Mouse (Mus musculus) embryonic stem cell, embryonic (primary cell): ENCODE results near the gene Mfsd11.
"Not testable (repeated sequence)": the region's sequence is repeated elsewhere in the genome, so short reads cannot be mapped to it uniquely, and the experiment has no call there.

Source experiments
- CTCF ChIA-PET, 4 experiments: fragments of 300-600 bp in 2 of 4; fragments of 350-600 bp in 2 of 4; sonication (Branson Sonifier 250); formaldehyde crosslinking; loops; one replicate each; lab custom pipeline; 2022; ENCODE audit warnings: inconsistent platforms in 2 of 4; lab: Charles Lee
- POLR2A ChIA-PET, 4 experiments: fragments of 300-600 bp in 2 of 4; fragments of 350-600 bp in 2 of 4; sonication (Branson Sonifier 250); formaldehyde crosslinking; loops; one replicate each; lab custom pipeline; 2022; ENCODE audit warnings: antibody characterized with exemption in 4 of 4, inconsistent platforms in 1 of 4; lab: Charles Lee

Gene Mfsd11

DNA sequence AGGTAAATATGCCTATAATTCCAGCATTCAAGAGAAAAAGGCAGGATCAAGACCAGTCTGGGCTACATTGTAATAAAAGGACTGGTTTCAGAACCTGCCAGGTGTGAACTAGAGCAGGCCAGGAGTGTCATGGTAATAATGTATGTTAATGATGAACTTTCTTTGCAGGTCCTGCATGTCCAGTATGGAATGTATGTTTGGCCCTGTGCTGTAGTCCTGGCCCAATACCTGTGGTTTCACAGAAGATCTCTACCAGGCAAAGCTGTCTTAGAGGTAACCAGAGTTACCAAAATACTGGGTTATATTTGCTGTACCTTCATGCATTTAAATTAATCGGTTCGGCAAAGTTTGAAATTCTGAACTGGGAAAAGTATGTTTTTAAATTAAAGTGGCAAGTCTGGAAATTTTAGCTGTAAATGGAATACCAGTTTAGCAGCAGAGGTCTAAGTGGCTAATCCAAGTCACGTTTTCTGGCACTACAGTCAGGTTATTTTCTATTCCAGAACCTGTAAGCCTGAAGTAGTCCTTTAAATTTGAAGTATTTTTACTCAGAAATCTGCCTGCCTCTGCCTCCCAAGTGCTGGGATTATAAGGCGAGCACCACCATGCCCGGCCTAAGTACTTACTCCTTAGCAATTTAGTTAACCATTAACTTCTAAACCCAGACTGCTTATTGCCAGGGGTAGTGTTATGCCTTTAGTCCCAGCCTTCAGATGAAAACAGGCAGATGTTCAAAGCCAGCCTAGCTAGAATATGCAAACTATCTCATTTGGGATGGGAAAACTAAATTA lies 4.0 kb upstream of the Mfsd11 start:
- POLR2A ChIA-PET: interaction anchor here (0.6 to 17.9 kb wide), 26 partner anchors 9 to 763 kb away, joined by 3 to 286 read pairs (median 3); partner anchors contain the start of genes Exoc7 (in 1 of the 4), Jmjd6 (in 1 of the 4) and Mettl23 (in 1 of the 4)

DNA sequence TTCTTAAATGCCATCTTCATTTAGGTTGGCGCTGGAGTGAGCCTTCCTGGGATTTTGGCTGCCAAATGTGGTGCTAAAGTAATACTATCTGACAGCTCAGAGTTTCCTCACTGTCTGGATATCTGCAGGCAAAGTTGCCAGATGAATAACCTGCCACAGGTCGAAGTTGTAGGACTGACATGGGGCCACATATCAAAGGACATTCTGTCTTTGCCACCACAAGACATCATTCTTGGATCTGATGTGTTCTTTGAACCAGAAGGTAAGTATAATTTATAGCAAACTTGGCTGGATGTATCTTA lies 3.4 kb upstream of the Mfsd11 start:
- POLR2A ChIA-PET: interaction anchor here (0.6 to 17.9 kb wide), 14 partner anchors 10 to 762 kb away, joined by 3 to 286 read pairs (median 3); partner anchors contain the start of genes Exoc7 (in 1 of the 4), Jmjd6 (in 1 of the 4) and Mettl23 (in 1 of the 4)
- CTCF ChIA-PET: not testable (repeated sequence)

More for the DNA sequence above, 4.0 kb upstream of the Mfsd11 start:
- CTCF ChIA-PET: no interaction called here

DNA sequence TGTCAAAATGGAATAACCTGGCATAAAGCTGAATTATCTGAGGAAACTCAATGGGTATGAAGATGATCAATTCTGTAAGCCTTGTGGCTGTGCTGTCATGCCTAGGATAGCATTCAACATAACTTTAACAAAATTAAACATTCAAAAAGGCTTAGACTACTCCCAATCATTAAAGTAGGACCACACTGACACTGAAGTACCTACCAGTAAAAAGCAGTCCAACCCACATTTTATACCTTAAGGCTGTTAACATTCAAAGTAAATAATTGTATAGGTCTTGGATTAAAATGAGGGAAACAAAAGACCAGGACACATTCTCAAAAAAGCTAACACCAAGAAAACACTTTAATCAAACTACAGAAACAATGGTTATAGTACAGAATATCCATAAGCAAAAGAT lies 2.7 kb upstream of the Mfsd11 start:
- ChIA-PET CTCF (no interaction called here), POLR2A (interaction anchor here in 3 of 4 experiments (0.5 to 17.9 kb wide), 8 partner anchors 11 to 176 kb away, joined by 3 to 286 read pairs (median 5); partner anchors contain the start of genes Jmjd6 (in 1 of the 3) and Mettl23 (in 1 of the 3))

DNA sequence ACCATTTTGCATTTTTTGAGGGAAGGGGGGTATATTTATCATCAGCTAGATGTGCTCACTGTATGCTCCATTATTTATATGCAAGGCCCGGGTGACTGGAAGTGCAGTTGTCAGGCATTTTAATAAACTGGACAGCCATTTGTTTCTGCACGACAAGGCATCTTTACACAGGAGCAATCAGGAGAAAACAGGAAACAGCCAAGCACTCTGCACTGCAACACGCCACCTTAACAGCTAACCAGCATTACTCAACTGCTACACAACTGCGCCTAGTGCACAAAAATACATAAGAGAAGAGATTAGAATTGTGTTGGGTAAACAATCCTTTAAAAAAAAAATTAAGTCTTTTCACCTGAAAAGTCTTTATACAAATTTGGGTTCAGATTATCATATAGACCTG lies 2.2 kb upstream of the Mfsd11 start:
- ChIA-PET CTCF (no interaction called here), POLR2A (interaction anchor here in 3 of 4 experiments (1.1 to 17.9 kb wide), 6 partner anchors 12 to 176 kb away, joined by 4 to 286 read pairs (median 110); partner anchors contain the start of genes Jmjd6 (in 1 of the 3) and Mettl23 (in 1 of the 3))

DNA sequence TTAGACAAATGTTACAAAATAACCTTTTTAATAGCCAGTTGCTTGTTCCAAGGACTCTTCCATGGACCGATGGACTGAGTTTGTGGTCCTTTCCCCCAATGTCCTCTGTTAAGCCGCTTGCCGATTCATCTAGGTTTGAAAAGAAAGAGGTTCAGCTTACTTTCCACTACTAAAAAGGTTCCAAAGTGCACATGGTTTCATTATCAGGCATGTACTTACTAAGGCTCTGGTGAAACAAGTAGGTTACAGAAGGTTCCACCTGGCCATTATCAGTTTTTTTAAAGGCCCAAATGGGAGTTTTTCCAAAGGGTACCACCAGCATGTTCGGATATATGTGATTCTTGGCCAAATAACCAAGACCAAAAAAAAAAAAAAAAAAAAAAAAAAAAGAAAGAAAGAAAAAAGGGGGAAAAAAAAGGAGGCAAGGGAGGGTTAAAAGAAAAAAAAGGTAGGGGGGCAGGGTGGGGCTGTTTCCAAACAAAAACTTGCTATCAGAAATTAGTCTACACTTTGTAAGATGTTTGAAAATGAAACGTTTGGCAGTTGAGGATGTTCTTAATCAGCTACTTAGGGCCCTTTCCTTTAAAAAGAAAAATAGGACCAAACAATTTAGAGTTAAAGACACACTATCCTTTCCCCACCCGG lies 1.3 kb upstream of the Mfsd11 start:
- POLR2A ChIA-PET: interaction anchor here (0.6 to 17.9 kb wide), 41 partner anchors 8 to 356 kb away, joined by 3 to 286 read pairs (median 6); partner anchors contain the start of genes Jmjd6 (in 4 of the 4), Mettl23 (in 4 of the 4) and Mxra7 (in 1 of the 4)
- CTCF ChIA-PET: interaction anchor here in 2 of 4 experiments (0.7 to 1.6 kb wide), 2 partner anchors 226 to 362 kb away, joined by 3 to 6 read pairs; no protein-coding TSS in a partner anchor

DNA sequence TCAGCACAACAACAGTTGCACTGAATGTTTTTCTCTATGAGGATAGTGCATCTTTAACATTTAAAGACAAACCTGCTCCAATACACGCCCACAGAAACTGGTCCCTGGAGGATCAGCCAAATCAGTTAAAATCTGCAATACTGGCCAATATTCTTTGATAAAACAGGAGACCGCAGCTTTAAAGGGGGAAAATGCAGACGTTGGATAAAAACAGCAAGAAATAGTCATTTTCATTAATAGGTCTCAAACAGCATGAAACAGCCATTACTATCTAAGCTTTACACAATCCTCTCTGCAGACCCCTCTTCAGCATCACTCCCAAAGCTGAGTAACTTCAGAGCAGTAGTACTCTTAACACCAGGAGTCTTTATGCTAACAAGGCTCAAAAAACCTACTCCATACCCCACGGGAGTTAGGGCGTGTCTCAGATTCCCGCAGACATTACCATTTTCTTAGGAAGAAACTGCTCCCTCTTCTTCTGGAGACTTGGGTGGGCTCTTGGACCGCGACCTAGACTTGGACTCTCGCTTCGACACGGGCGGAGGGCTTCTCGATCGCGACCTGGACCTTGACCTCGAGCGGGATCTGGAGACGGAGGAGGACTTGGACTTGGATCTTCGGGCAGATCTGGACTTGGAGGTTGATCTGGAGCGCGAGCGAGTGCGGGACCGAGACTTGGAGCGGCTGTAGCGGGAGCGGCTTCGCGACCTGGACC lies 507 bp upstream of the Mfsd11 start:
- POLR2A ChIA-PET: interaction anchor here (0.6 to 17.9 kb wide), 81 partner anchors 8 to 827 kb away, joined by 3 to 286 read pairs (median 5); partner anchors contain the start of genes Jmjd6 (in 4 of the 4), Mettl23 (in 4 of the 4), Aanat (in 3 of the 4) and Mxra7 (in 3 of the 4)
- CTCF ChIA-PET: interaction anchor here in 1 of 4 experiments (1.6 kb wide), 1 partner anchor 226 kb away, joined by 3 read pairs; no protein-coding TSS in a partner anchor

DNA sequence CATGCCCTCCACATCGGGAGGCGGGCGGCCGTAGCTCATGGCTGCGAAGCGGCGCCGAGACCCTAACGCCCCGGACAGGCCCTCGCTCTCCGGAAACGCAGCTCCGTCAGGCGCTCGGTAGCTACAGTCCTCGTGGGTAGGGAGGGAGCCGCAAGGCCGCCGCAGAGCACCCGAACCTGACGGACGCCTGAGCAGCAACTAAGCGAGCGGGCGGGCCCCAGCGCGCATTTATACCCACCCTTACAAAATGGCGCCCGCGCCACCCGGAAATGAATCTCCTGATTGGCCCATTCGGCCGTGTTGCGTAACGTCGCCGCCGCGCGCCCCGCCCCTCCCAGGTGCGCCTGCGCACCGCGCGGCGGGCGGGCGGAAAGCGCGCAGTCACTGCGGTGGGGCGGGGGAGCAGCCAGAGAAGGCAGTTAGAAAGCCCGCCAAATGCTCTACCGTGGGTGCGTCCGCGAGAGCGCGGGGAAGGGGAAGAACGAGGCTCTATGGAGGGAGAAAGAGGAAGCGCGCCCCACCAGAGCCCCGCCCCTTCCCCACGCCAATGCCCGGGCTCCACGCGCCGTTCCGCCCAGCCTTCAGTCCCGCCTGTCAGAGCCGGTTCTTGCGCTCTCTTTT lies 761 bp downstream of the Mfsd11 start, which contains the start of gene Srsf2:
Srsf2 (minus strand) TSS at position 204 of the 621 bp plus-strand sequence.
- ChIA-PET CTCF (interaction anchor here in 1 of 4 experiments (1.0 to 1.6 kb wide), 2 partner anchors 32 to 228 kb away, joined by 3 read pairs; no protein-coding TSS in a partner anchor), POLR2A (interaction anchor here (0.5 to 17.9 kb wide), 123 partner anchors 9 to 1116 kb away, joined by 3 to 286 read pairs (median 4); partner anchors contain the start of genes Jmjd6 (in 4 of the 4), Mettl23 (in 4 of the 4), Aanat (in 3 of the 4) and Mxra7 (in 3 of the 4))

DNA sequence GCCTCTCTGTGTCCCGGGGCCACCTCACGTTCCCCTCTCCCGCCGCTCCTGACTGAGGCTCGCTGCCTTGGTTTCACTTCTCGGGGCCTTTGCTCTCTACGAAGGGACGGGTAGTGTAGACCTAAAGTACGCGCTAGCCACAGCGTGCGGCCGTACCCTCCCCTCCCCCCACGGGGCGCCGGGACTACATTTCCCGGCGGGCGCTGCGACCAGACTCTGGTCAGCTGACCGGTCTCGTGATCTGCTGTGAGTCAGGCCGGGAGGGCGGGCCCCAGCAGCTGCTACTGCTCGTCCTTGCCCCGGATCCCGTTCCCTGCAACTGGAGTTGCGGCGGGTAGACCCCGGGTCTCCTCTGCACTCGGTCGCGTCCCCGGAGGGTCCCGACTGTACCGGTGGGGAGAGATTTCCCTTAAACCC lies 1.3 kb downstream of the Mfsd11 start:
- POLR2A ChIA-PET: interaction anchor here (0.5 to 17.9 kb wide), 50 partner anchors 8 to 441 kb away, joined by 3 to 286 read pairs (median 6); partner anchors contain the start of genes Jmjd6 (in 3 of the 4), Mettl23 (in 3 of the 4), Mxra7 (in 2 of the 4) and Aanat (in 1 of the 4)
- CTCF ChIA-PET: interaction anchor here in 1 of 4 experiments (1.0 kb wide), 1 partner anchor 32 kb away, joined by 3 read pairs; no protein-coding TSS in a partner anchor

DNA sequence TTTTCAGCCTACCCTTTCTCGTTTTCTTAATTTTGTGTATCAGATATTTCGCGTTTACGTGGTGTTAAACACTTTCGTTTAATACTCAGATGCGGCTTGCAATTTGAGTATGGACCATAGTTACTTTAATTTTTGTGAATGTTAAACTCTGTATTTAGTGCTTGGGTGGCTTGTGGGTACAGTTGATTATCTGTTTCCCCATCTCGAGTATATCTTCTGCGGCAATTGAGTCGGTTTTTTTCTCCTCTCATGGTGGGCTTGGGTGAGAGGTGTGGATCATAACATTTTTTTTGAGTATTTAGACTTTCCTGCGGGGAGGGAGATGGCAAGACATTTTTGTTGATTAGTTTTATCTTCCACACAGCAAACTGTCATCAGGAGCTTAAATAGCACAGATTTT lies 2.0 kb downstream of the Mfsd11 start:
- CTCF ChIA-PET: interaction anchor here in 1 of 4 experiments (0.6 to 1.0 kb wide), 2 partner anchors 31 to 1452 kb away, joined by 3 read pairs; no protein-coding TSS in a partner anchor
- POLR2A ChIA-PET: interaction anchor here (0.7 to 17.9 kb wide), 34 partner anchors 8 to 268 kb away, joined by 3 to 286 read pairs (median 9); partner anchors contain the start of genes Jmjd6 (in 3 of the 4), Mettl23 (in 3 of the 4), Mxra7 (in 2 of the 4) and Aanat (in 1 of the 4)

DNA sequence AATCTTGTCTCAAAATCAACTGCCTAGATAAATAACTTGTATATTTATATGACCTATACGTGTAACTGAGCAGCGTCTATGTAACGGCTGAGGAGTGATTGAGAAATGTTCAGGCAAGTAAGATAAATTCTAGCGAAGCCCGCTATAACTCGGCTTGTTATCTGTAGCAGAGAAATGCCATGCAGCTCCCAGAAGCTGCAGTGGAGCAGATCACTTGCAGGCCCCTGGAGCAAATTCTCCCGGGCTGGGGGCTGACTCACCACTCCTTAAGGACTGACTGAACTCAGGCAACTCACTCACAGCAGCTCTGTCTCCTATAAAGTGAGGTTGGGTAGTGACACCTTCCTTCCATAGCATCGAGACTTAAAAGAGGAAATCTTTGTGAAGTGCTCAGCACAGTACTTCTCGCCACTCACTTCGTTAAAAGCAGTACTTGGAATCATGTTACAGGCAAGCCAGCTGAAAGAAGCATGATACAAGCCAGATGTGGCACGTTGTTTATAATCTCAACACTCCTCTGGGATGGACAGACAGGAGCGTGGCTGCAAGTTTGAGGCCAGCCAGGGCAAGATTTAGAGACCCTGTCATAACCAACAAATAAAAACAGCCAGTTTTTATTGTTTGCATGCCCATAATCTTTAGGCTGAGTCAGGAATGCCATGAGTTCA lies 5.1 kb downstream of the Mfsd11 start:
- POLR2A ChIA-PET: interaction anchor here in 3 of 4 experiments (0.5 to 16.5 kb wide), 7 partner anchors 8 to 26 kb away, joined by 3 to 286 read pairs (median 3); partner anchors contain the start of genes Jmjd6 (in 1 of the 3) and Mettl23 (in 1 of the 3)
- CTCF ChIA-PET: no interaction called here

DNA sequence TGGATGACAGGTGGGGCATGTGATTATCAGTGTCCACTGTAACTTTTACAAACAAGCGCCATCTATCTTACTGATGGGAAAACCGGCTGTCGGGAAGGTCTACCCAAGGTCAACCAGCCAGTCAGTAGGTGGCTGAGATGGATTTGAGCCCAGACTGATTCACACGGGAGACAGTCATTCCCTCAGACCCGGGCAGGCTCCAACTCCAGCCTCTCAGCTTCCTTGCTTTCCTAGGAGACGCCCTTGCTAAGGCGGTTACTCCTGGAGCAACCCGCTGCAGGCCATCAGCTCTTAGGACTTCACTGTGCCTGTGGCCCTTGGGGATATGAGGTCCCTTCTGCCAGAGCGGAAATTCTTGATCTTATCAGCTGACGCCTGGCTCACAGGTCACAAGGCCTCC lies 12.2 kb downstream of the Mfsd11 start:
- ChIA-PET CTCF (interaction anchor here in 3 of 4 experiments (1.2 to 1.8 kb wide), 4 partner anchors 17 to 193 kb away, joined by 3 to 5 read pairs (median 4); no protein-coding TSS in a partner anchor), POLR2A (interaction anchor here (0.5 to 14.0 kb wide), 17 partner anchors 9 to 551 kb away, joined by 3 to 286 read pairs (median 5); partner anchors contain the start of genes Mfsd11 (in 3 of the 4), Srsf2 (in 3 of the 4), Jmjd6 (in 2 of the 4) and Mettl23 (in 2 of the 4))

DNA sequence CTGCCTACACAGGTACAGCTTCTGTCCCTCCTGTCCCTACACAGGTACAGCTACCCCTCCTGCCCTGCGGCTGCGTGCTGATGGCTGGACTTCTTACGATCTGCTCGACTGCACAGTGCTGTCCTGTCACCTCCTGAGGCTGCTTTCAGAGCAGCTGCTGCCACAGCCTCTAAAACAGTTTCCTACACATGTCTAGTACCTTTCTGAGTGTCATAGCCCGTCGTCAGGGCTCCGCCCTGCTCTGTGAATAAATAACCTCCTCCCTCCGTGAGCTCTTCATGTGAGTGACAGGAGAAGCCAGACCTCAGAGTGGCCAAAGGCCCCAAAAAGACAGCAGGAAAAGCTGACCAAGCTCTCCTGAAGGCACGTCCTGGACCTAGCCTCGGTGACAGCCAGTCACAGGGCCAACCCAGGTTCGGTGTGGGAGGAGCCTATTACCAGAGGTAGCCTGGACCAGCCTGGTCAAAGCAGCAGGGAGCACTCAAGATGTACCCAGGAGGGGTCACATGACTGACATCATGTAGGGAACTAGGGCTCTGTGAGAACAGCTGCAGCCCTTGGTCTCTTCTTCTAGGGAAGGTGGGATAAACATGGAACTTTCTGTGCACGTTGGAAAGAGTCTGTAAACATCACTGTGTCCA lies 13.8 kb downstream of the Mfsd11 start:
- POLR2A ChIA-PET: interaction anchor here in 3 of 4 experiments (0.6 to 14.0 kb wide), 20 partner anchors 9 to 784 kb away, joined by 3 to 286 read pairs (median 4); partner anchors contain the start of genes Mfsd11 (in 3 of the 3), Srsf2 (in 3 of the 3), Jmjd6 (in 1 of the 3) and Mettl23 (in 1 of the 3)
- CTCF ChIA-PET: interaction anchor here in 1 of 4 experiments (0.6 to 1.4 kb wide), 3 partner anchors 19 to 242 kb away, joined by 3 to 4 read pairs (median 3); no protein-coding TSS in a partner anchor

DNA sequence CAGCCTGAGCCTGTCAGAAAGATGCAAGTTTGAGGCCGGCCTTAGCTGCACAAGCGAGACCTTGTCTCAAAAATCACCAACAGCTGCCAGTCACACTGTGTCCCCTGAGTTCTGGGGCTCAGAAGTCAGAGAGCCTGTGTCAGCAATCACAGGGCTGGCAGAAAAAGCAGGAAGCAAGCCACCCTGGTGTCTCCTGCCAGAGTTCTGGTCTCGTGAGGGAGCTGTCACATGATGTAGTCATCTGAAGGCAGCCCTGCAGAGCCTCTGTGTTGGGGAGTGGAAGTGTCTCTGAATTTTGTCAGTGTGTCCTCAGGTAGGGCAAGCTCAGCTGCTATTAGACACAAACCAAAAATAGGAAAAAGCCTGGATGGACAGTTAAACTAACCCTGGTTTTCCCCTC lies 15.9 kb downstream of the Mfsd11 start:
- POLR2A ChIA-PET: interaction anchor here in 3 of 4 experiments (0.7 to 14.0 kb wide), 14 partner anchors 9 to 215 kb away, joined by 3 to 286 read pairs (median 4); partner anchors contain the start of genes Mfsd11 (in 3 of the 3), Srsf2 (in 3 of the 3), Jmjd6 (in 2 of the 3) and Mettl23 (in 2 of the 3)
- CTCF ChIA-PET: interaction anchor here in 1 of 4 experiments (1.0 kb wide), 1 partner anchor 17 kb away, joined by 3 read pairs; no protein-coding TSS in a partner anchor

DNA sequence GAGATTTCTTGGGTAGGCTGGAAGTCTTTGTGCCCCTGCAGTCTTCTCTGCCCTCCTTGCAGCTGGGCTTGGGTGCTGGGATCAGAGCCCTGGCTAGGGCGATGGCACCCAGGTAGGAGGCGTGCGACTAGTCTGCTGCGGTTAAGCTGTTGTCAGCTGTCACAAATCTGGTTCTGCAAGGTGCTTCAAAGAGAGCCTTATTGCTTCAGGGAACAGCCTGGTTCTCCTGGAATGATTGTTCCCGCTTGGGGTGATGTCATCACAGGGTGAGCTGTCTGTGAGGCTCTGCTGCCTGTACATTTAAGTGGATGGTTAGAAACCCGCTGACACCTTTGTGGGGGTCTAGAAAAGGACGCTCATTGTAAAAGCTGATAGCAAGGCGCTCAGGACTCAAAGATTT lies 17.0 kb downstream of the Mfsd11 start:
- CTCF ChIA-PET: interaction anchor here in 1 of 4 experiments (0.8 kb wide), 1 partner anchor 16 kb away, joined by 3 read pairs; no protein-coding TSS in a partner anchor
- POLR2A ChIA-PET: interaction anchor here in 3 of 4 experiments (0.7 to 14.0 kb wide), 9 partner anchors 9 to 197 kb away, joined by 4 to 286 read pairs (median 5); partner anchors contain the start of genes Mfsd11 (in 3 of the 3), Srsf2 (in 3 of the 3), Jmjd6 (in 2 of the 3) and Mettl23 (in 2 of the 3)
